Mouse (Mus musculus) cortical plate, adult 2 months (tissue): ENCODE data around the gene Gm13084. TPM values are rescaled to one million over a fixed set of nuclear protein-coding genes. Genes with fewer than 3 reads are reported as not detected.
"Not testable (repeated sequence)": the region's sequence is repeated elsewhere in the genome, so short reads cannot be mapped to it uniquely, and the experiment has no call there.

Experiments used
- H3K27ac ChIP-seq: fragments of 200-500 bp; 2 replicates; pipeline ENCODE4 v1.5.1; 2012; ENCODE audit warnings: low read length, control low read depth, inconsistent platforms; ENCODE audit not compliant: insufficient read depth
- H3K4me1 ChIP-seq: fragments of 200-500 bp; 2 replicates; pipeline ENCODE4 v1.6.1; 2011; ENCODE audit warnings: low read length; ENCODE audit not compliant: control insufficient read depth, insufficient read depth
- H3K4me3 ChIP-seq: fragments of 200-500 bp; 2 replicates; pipeline ENCODE4 v1.5.1; 2011; ENCODE audit warnings: mild to moderate bottlenecking, low read length, control low read depth; ENCODE audit not compliant: insufficient read depth
- POLR2A ChIP-seq: fragments of 200-500 bp; IDR thresholded peaks from 2 replicates; pipeline ENCODE4 v1.6.1; 2011; ENCODE audit warnings: mild to moderate bottlenecking, low read length, control low read depth; ENCODE audit not compliant: insufficient read depth; ENCODE audit errors: extremely low read depth
- polyA plus RNA-seq: library from polyadenylated mRNA; depleted of rRNA; stranded (reverse); fragments of >200 nt; gene quantifications from 2 replicates; pipeline ENCODE4 v1.2.3, GENCODE M21; 2012; rRNA removed

Gene Gm13084
- polyA plus RNA-seq = not detected in 2 replicates

DNA sequence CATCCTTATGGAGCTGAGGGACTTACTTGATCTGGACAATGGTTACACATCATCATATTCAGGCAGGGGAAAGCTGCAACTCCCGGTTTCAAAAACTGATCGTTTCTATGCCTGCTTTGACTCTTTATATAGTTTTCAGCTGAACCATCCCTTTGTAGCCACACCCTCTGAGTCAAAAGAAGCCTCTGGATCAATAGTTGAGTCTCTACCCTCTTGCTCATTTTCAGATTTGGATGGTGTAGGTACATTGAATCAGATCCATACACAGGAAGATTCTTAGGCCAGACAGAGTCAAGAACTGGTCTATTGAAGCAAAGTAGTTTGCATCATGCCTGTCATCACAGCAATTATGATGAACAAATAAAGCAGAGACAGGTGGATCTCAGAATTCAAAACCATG, at the start of gene Gm13084:
Gene Gm13084, minus strand, starts transcription at position 101 of the 400 bp plus-strand sequence.
- no peak for TF ChIP-seq POLR2A

DNA sequence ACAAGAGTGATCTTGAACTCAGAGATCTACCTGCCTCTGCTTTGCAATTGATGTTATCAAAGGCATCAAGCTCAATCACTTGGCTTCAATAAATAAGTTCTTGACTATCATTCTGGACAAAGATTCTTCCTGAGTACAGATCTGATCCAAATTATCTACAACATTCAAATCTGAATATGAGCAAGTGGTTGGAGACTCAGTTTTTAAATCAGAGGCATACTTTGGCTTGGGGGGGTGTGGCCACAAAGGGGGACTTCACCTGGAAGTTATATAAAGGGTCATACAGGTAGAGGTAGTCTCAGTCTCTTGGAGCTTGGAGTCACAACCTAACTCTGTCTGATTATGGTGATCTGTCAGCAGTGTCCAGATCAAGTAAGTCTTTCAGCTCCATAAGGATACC, 30.3 kb upstream of the Gm13084 start, which contains the start of gene Gm13103:
Gene Gm13103, plus strand, starts transcription at position 301 of the 400 bp plus-strand sequence.
- not testable (repeated sequence) for H3K4me3 ChIP-seq, H3K4me1 ChIP-seq, H3K27ac ChIP-seq

More for the DNA sequence above, at the start of gene Gm13084:
- no peaks in the 10 kb centered on the region for H3K4me1 ChIP-seq
- no peak within 1 kb of the TSS for H3K27ac ChIP-seq
- H3K4me3 ChIP-seq = no peak within 1 kb of the TSS

DNA sequence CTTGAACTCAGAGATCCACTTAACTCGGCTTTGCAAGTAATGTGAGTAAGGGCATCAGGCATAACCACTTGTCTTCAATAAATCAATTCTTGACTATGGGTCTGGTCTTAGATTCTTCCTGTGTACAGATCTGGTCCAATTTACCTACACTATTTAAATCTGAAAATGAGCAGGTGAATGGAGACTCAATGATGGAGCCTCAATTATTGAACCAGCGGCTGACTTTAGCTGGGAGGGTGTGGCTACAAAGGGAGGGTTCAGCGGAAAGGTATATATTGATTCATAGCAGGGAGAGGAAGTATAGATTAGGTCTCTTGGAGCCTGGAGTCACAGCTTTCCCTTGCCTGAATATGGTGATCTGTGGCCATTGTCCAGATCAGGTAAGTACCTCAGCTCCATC, 26.8 kb downstream of the Gm13084 start, which contains the start of gene Gm13023:
Gene Gm13023, plus strand, starts transcription at position 301 of the 400 bp plus-strand sequence.
- not testable (repeated sequence) for H3K27ac ChIP-seq

More for the DNA sequence above, 26.8 kb downstream of the Gm13084 start, which contains the start of gene Gm13023:
- not testable (repeated sequence) for H3K4me3 ChIP-seq, H3K4me1 ChIP-seq

Other genes starting within 250 kb of the Gm13084 start
- gene Gm13083, start 201.1 kb downstream of the Gm13084 start, polyA plus RNA-seq = not detected in 2 replicates
- gene Gm13088, start 158.8 kb downstream of the Gm13084 start, polyA plus RNA-seq = not detected in 2 replicates
- gene Gm13089, start 113.4 kb downstream of the Gm13084 start, polyA plus RNA-seq = not detected in 2 replicates
- gene Gm13078, start 96.6 kb downstream of the Gm13084 start, polyA plus RNA-seq = not detected in 2 replicates
- not detected in 2 replicates for gene Gm13023, start 26.7 kb downstream of the Gm13084 start, polyA plus RNA-seq
- not detected in 2 replicates for gene Gm13103, start 30.4 kb upstream of the Gm13084 start, polyA plus RNA-seq
- not detected in 2 replicates for gene Pramef6, start 84.3 kb upstream of the Gm13084 start, polyA plus RNA-seq
- gene Pramef25, start 134.9 kb upstream of the Gm13084 start, polyA plus RNA-seq = not detected in 2 replicates
- not detected in 2 replicates for gene Gm13101, start 150.9 kb upstream of the Gm13084 start, polyA plus RNA-seq
- gene Pramef17, start 178.3 kb upstream of the Gm13084 start, polyA plus RNA-seq = not detected in 2 replicates
- gene Pramel4, start 243.0 kb upstream of the Gm13084 start, polyA plus RNA-seq = not detected in 2 replicates